Mouse (Mus musculus) midbrain, embryonic 15.5 days (tissue): ENCODE measurements around the gene Thra. TPM values are rescaled to one million over a fixed set of nuclear protein-coding genes. Genes with fewer than 3 reads are reported as not detected.
"Not testable (repeated sequence)": the region's sequence is repeated elsewhere in the genome, so short reads cannot be mapped to it uniquely, and the experiment has no call there.

Experiments
- ATAC-seq: fragments of 200-750 bp; cut with Nextera tagmentation; replicated peaks from 2 replicates; pipeline ENCODE4 v1.8.0; 2017; ENCODE audit warnings: moderate TSS enrichment
- H3K27ac ChIP-seq: fragments of 300-500 bp; sonication (generic); 2 replicates; pipeline ENCODE4 v1.5.1; 2015; ENCODE audit warnings: mild to moderate bottlenecking, inconsistent platforms
- H3K27me3 ChIP-seq: fragments of 300-500 bp; sonication (generic); replicated peaks from 2 replicates; pipeline ENCODE4 v1.6.1; 2015; ENCODE audit warnings: inconsistent platforms
- H3K36me3 ChIP-seq: fragments of 300-500 bp; sonication (generic); replicated peaks from 2 replicates; pipeline ENCODE4 v1.6.1; 2015; ENCODE audit warnings: inconsistent platforms
- H3K4me1 ChIP-seq: fragments of 300-500 bp; sonication (generic); 2 replicates; pipeline ENCODE4 v1.6.1; 2015; ENCODE audit warnings: inconsistent platforms
- H3K4me2 ChIP-seq: fragments of 300-500 bp; sonication (generic); 2 replicates; pipeline ENCODE4 v1.6.1; 2015; ENCODE audit warnings: inconsistent platforms, mild to moderate bottlenecking, moderate library complexity
- H3K4me3 ChIP-seq: fragments of 300-500 bp; sonication (generic); 2 replicates; pipeline ENCODE4 v1.5.1; 2015; ENCODE audit warnings: mild to moderate bottlenecking, inconsistent platforms
- H3K9ac ChIP-seq: fragments of 300-500 bp; sonication (generic); 2 replicates; pipeline ENCODE4 v1.6.1; 2015; ENCODE audit warnings: mild to moderate bottlenecking, inconsistent platforms
- H3K9me3 ChIP-seq: fragments of 300-500 bp; sonication (generic); 2 replicates; pipeline ENCODE4 v1.6.1; 2016; ENCODE audit warnings: inconsistent platforms
- WGBS: fragments of 180-500 bp; shearing (Covaris S2); methylation state at CpG from one replicate; pipeline ENCODE4 v1.1.7; 2015; ENCODE audit warnings: mixed read lengths; 5-methylcytosine and 5-hydroxymethylcytosine counted together
- polyA plus RNA-seq: library from polyadenylated mRNA; unstranded; fragments of >200 nt; fragmentation: Nextera tagmentation; extraction: Ambion mirVana; gene quantifications from 2 replicates; pipeline ENCODE4 v1.2.1, GENCODE M21; 2015

Thra gene
- polyA plus RNA-seq, 1 experiment from 2014 or later, result 151 TPM

DNA sequence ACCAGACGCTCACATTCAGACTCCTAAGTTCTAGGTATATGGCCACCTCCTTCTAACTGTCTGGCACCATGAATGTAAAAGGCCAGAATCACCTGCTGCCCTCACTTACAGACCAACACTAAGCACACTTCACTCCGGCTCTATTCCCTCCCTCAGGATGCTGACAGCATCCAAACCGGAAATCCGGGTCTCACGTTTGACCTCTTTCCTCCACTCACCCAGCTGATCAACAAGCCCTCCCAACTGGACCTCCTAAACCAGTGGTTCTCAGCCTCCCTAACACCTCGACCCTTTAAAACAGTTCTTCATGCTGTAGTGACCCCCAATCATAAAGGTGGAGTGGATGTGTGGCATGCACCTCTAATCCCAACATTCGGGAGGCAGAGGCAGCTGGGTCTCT is 17.3 kb upstream of the Thra start:
- WGBS, result 86% methylated on average over 7 of the region's 7 CpGs
- Histone ChIP-seq H3K4me2 (no peak overlapping the region), H3K4me1 (peaks cover 7% of the 10 kb centered on the region), H3K4me3 (no peak overlapping the region), H3K36me3 (peaks cover 4% of the 10 kb centered on the region; the same call in 1 of the 2 replicates), H3K9me3 (no peaks in the 10 kb centered on the region), H3K27me3 (no peaks in the 10 kb centered on the region), H3K9ac (no peak overlapping the region), H3K27ac (no peak overlapping the region)
- no peak for ATAC-seq

DNA sequence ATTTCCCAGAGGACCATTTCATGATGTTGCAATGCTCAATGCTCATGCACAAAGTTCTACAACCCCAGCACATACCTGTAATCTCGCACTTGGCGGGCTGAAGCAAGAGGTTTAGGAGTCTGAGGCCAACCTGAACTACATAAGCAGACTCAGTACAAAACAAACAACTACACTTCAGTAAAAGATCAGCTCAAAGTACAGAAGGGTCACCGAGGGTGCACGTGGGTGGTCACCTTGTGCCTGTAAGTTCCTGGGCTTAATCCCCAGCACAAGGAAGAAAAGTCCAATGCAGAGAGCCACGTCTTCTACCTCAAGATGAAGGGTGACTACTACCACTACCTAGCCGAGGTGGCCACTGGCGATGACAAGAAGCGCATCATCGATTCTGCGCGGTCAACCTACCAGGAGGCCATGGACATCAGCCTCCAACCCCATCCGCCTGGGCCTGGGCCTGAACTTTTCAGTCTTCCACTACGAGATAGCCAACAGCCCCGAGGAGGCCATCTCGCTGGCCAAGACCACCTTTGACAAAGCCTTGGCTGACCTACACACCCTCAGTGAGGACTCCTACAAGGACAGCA is 14.4 kb upstream of the Thra start:
- no peak for ATAC-seq
- H3K9me3 ChIP-seq, result no peaks in the 10 kb centered on the region
- H3K4me3 ChIP-seq, result no peak overlapping the region
- WGBS, result 96% methylated on average over 15 of the region's 15 CpGs
- H3K9ac ChIP-seq, result no peak overlapping the region
- no peaks in the 10 kb centered on the region for H3K27me3 ChIP-seq
- H3K4me2 ChIP-seq, result no peak overlapping the region
- peaks cover 4% of the 10 kb centered on the region; the same call in 1 of the 2 replicates for H3K36me3 ChIP-seq
- H3K4me1 ChIP-seq, result peaks cover 16% of the 10 kb centered on the region
- no peak overlapping the region for H3K27ac ChIP-seq

DNA sequence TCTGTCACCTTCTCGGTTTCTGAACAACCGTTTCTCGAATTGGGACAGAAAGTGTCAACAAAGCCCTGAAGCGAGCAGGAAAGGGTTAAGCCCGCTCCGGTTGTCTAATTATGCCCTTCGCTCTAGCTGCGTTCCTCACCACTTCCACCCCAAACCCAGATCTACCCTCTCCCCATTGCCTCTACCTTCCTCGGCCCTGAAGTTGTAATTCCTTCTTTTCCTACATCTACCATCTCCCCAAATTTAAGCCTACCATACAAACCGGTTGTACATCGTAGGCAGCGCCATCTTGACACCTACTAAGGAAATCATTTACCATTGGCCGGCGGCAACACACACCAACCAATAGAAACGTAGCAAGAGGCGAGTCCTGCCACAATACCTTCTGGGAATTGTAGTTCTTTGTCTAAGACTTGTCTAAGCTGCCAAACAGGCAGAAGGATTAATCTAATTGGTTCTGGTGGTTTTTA is 11.3 kb upstream of the Thra start, which contains the start of gene Med24:
TSS of gene Med24 (minus strand) at position 317 of the 470 bp plus-strand sequence.
- Histone ChIP-seq H3K36me3 (peaks cover 4% of the 10 kb centered on the region; the same call in 1 of the 2 replicates), H3K4me2 (peak within 1 kb of the TSS; percentile 69), H3K9me3 (no peaks in the 10 kb centered on the region), H3K27me3 (no peaks in the 10 kb centered on the region), H3K27ac (peak within 1 kb of the TSS; percentile 86), H3K4me3 (peak within 1 kb of the TSS; percentile 67), H3K9ac (peak within 1 kb of the TSS; percentile 64), H3K4me1 (peaks cover 21% of the 10 kb centered on the region)
- ATAC-seq, result peak; percentile 95
- under 1% methylated on average over 16 of the region's 16 CpGs for whole genome bisulfite sequencing

DNA sequence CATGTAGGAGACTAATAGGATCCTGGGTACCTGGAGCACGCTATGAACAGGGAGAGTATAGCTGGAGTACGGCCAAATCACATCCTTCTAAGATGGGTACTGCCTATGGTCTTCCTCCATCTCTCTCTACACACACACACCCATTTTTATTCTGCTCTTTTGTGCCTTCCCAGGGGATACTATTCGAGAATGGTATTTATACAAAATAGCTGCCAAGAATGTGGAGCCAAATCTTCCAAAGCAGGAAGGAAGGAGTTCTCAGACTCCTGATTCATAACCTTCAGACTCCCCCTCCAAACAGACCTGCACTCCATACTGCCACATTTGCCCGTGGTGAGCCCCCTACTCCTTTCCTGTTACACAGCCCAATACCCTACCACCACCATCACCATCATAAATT is 9.7 kb upstream of the Thra start:
- no peak overlapping the region for H3K9ac ChIP-seq
- peaks cover 4% of the 10 kb centered on the region; the same call in 1 of the 2 replicates for H3K36me3 ChIP-seq
- H3K4me3 ChIP-seq, result no peak overlapping the region
- H3K4me1 ChIP-seq, result peaks cover 21% of the 10 kb centered on the region
- H3K9me3 ChIP-seq, result no peaks in the 10 kb centered on the region
- ATAC-seq, result no peak
- no peaks in the 10 kb centered on the region for H3K27me3 ChIP-seq
- 68% methylated on average over 4 of the region's 4 CpGs for WGBS
- H3K27ac ChIP-seq, result peak overlapping the region; percentile 49; the same call in 1 of the 2 replicates
- H3K4me2 ChIP-seq, result no peak overlapping the region

DNA sequence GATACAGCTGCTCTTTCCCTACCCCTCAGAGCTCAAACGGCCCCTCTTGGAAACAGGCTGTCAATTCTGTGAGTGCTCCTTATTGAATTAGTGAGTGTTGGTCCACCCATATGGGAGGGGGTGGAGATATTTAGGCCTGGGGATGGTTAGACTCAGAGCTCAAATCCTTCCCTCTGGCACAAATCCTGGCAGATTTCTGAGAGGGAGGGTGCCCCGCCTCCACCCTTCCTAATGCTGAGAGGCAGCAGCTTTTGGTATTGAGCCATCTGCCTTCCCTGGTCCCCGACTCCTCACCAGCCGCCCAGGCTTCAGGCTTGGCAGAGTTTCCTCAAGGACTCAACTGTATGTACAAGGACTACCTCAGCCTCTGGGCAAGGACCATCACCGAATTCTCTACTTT is 9.3 kb upstream of the Thra start:
- Histone ChIP-seq H3K36me3 (peaks cover 4% of the 10 kb centered on the region; the same call in 1 of the 2 replicates), H3K4me3 (no peak overlapping the region), H3K4me2 (no peak overlapping the region), H3K27ac (peak overlapping the region; percentile 49; the same call in 1 of the 2 replicates), H3K27me3 (no peaks in the 10 kb centered on the region), H3K4me1 (peaks cover 21% of the 10 kb centered on the region), H3K9ac (no peak overlapping the region), H3K9me3 (no peaks in the 10 kb centered on the region)
- ATAC-seq, result no peak
- WGBS, result 40% methylated on average over 5 of the region's 5 CpGs

DNA sequence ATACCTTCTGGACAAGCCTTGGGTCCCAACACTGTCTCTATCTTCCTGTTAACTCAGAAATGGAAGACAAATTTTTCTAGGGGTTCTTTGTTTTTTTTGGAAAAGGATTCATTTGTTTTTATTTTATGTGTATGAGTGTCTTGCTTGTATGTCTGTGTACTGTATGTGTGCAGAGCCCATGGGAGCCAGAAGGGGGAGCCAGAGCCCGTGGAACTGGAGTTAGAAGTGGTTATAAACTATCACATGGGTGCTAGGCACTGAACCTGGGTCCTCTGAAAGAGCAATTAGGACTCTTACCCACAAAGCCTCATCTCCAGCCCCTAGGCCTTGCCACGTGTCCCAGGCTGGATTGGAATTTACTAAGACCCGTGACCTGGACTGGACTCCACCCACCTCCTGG is 6.4 kb upstream of the Thra start:
- Histone ChIP-seq H3K9me3 (no peaks in the 10 kb centered on the region), H3K9ac (no peak overlapping the region), H3K27ac (no peak overlapping the region), H3K4me3 (no peak overlapping the region), H3K4me2 (no peak overlapping the region), H3K4me1 (peaks cover 23% of the 10 kb centered on the region), H3K27me3 (no peaks in the 10 kb centered on the region), H3K36me3 (no peaks in the 10 kb centered on the region)
- 78% methylated on average over 3 of the region's 3 CpGs for WGBS
- no peak for ATAC-seq

DNA sequence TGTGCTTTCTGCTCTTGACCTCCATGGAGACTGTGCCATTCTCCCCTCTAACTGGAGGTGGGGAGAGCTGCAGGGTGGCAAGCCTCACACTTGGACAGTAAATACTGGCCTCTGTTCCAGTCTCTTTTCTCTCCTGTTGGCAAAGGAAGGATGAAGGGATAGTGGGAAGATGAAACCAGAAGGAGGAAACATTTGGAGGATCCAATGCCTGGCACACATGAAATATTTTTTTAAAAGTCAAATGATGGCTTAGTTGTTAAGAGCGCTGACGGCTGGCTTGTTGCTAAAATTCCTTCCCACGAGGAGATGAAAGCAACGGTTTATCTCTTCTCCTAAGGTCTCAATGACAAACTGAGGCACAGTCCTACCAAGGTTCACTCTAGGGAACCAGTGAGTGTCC is 5.3 kb upstream of the Thra start:
- Histone ChIP-seq H3K4me1 (peaks cover 27% of the 10 kb centered on the region), H3K27ac (no peak overlapping the region), H3K9ac (no peak overlapping the region), H3K36me3 (no peaks in the 10 kb centered on the region), H3K27me3 (no peaks in the 10 kb centered on the region), H3K4me3 (no peak overlapping the region), H3K4me2 (no peak overlapping the region), H3K9me3 (no peaks in the 10 kb centered on the region)
- no peak for ATAC-seq
- 94% methylated on average over 4 of the region's 4 CpGs for WGBS

DNA sequence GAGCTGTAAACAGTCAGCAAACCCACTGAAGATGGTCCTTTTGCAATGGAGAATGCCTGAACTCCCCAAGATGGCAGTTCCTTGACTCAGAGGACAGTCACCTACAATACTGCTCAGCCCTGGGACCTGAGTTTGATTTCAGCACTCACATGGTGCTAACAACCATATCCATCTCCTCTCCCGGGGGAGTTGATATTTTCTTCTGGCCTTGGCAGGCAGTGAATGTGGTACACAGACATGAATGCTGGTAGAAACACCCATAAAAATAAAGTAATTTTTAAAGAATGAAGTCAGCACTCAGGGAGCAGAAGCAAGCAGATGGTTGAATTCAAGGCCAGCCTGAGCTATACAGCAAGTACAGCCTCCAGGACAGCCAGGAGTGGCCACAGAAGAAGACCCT is 4.3 kb upstream of the Thra start:
- Histone ChIP-seq H3K9ac (no peak overlapping the region), H3K9me3 (no peaks in the 10 kb centered on the region), H3K4me3 (no peak overlapping the region), H3K27me3 (no peaks in the 10 kb centered on the region), H3K4me2 (no peak overlapping the region), H3K4me1 (peaks cover 34% of the 10 kb centered on the region), H3K27ac (no peak overlapping the region), H3K36me3 (no peaks in the 10 kb centered on the region)
- ATAC-seq, result no peak
- WGBS, result 90% methylated on average over 1 of the region's 1 CpGs

DNA sequence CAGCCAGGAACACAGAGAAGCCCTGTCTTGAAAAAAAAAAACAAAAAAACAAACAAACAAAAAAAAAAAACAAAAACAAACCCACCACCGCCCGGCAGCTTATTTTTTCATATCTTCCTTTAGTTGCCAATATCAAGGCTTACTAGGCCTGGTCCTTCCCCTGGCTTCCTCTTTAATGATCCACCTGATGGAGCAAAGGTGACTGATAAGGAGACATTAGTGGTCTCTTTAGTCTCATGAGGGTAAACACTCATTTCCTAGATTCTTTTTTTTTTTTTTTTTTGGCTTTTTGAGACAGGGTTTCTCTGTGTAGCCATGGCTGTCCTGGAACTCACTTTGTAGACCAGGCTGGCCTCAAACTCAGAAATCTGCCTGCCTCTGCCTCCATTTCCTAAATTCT is 3.2 kb upstream of the Thra start:
- H3K36me3 ChIP-seq, ATAC-seq, H3K9me3 ChIP-seq, H3K27ac ChIP-seq, H3K9ac ChIP-seq, H3K27me3 ChIP-seq, H3K4me2 ChIP-seq, H3K4me3 ChIP-seq: not testable (repeated sequence)
- 90% methylated on average over 2 of the region's 2 CpGs for WGBS
- peaks cover 33% of the 10 kb centered on the region for H3K4me1 ChIP-seq

DNA sequence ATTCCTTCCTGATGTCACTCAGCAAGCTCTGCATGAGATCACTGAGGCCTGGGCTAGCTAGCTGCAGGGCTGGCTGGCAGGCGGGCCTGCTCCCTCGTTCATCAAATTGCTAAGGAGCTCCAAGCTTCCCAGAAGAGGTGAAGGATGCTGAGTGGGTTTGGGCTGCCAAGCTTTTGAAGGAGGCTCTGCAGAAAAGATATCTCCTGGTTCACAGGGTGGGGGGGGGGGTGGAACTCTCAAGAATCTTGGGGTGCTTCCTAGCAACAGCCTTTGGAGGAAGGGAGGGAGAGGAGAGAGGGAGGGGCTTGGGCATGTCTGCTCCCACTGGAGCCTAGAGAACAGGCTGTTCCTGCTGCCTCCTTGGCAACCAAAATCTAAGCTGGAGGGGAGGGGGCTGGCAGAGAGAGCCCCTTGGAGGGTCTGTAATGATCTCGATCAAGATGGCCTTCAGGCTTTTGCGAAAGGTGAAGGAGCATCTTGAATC is 2.0 kb upstream of the Thra start:
- Histone ChIP-seq H3K4me1 (peaks cover 38% of the 10 kb centered on the region), H3K4me2 (no peak overlapping the region), H3K36me3 (no peaks in the 10 kb centered on the region), H3K27me3 (no peaks in the 10 kb centered on the region), H3K4me3 (no peak overlapping the region), H3K27ac (peak overlapping the region; percentile 79), H3K9ac (no peak overlapping the region), H3K9me3 (no peaks in the 10 kb centered on the region)
- no peak for ATAC-seq
- 15% methylated on average over 4 of the region's 4 CpGs for WGBS

DNA sequence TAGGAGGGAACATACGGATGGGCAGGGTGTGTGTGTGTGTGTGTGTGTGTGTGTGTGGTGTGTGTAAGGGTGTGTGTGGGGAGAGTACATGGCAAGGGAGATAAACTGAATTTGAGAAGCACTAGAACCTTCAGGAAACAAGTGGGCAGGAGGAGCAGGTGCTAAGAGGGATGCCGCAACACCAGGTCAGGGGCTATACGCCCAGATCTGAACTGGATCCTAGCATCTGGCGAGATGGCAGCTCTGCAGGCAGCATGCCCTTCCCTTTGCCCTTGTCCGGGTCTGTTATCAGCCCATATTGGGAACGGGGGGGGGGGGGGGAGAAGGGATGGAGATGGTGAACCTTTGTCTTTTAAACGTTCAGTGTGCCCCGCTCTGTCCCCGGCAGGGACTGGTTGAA is 1.5 kb upstream of the Thra start:
- H3K27ac ChIP-seq, result peak overlapping the region; percentile 79
- H3K4me2 ChIP-seq, result no peak overlapping the region
- no peaks in the 10 kb centered on the region for H3K27me3 ChIP-seq
- no peak overlapping the region for H3K4me3 ChIP-seq
- H3K36me3 ChIP-seq, result no peaks in the 10 kb centered on the region
- H3K4me1 ChIP-seq, result peaks cover 43% of the 10 kb centered on the region
- H3K9me3 ChIP-seq, result no peaks in the 10 kb centered on the region
- ATAC-seq, result no peak
- 57% methylated on average over 9 of the region's 9 CpGs for WGBS
- no peak overlapping the region for H3K9ac ChIP-seq

DNA sequence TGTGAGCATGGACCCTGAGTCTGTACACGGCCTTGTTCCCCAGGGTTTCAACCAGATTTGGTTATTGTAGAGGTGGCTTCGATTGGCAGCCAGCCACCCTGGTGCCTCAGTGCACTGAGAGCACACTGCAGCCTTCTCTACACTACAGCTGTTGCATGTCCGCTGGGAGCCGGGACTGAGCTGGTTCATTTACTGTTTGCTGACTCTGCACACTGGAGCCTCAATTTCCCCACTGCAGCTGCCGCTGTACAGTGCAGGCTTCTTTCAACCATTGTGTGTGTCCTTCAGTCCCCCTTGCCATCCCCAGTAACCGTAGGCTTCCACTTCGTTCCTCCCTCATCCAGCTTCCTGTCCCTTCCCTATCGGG is 429 bp upstream of the Thra start:
- H3K9me3 ChIP-seq, result no peaks in the 10 kb centered on the region
- peak overlapping the region; percentile 90 for H3K4me3 ChIP-seq
- no peaks in the 10 kb centered on the region for H3K36me3 ChIP-seq
- 6% methylated on average over 8 of the region's 8 CpGs for WGBS
- peak overlapping the region; percentile 98 for H3K9ac ChIP-seq
- ATAC-seq, result no peak
- peak overlapping the region; percentile 67 for H3K4me2 ChIP-seq
- H3K27me3 ChIP-seq, result no peaks in the 10 kb centered on the region
- peaks cover 53% of the 10 kb centered on the region for H3K4me1 ChIP-seq
- peak overlapping the region; percentile 100 for H3K27ac ChIP-seq

DNA sequence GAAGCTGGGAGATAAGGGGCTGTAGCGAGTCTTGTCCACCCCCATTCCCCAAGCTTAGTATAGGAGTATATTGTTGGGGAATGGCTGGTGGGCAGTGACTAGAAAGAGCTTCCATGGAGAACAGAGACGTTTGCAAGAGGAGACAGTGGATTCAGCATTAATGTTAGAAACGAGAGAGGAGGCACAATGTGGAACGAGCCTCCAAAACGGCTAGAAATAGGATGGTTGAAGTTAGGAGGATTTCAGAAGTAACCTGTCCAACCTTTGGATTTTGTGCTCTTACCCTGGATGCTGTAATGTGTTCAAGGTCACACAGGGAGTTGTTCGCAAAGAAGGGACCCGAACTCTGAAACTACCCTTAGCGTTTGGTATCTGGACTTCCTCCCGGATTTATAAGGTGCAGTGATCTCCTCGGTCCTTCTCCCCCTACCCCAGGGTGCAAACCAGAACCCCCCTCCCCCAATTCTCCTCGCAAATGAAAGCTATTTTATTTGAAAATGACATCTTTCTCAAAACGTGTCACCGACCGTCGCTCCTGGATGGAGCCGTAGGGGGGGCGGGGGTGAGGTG is 698 bp downstream of the Thra start:
- H3K9ac ChIP-seq, result peak overlapping the region; percentile 98
- H3K36me3 ChIP-seq, result no peaks in the 10 kb centered on the region
- H3K4me3 ChIP-seq, result peak overlapping the region; percentile 90
- H3K27me3 ChIP-seq, result no peaks in the 10 kb centered on the region
- H3K27ac ChIP-seq, result peak overlapping the region; percentile 100
- no peaks in the 10 kb centered on the region for H3K9me3 ChIP-seq
- peak overlapping the region; percentile 67 for H3K4me2 ChIP-seq
- ATAC-seq, result no peak
- peaks cover 65% of the 10 kb centered on the region for H3K4me1 ChIP-seq
- under 1% methylated on average over 17 of the region's 17 CpGs for WGBS
